Mouse (Mus musculus): ENCODE measurements around the gene Tns1. TPM values are rescaled to one million over a fixed set of nuclear protein-coding genes. Genes with fewer than 3 reads are reported as not detected.
A peak's percentile ranks its signal among the peaks of the same experiment; 100 is the strongest.

Gene Tns1
- total and polyA plus RNA-seq, 2 experiments from 2014 or later, result 11.7 to 28.0 TPM

DNA sequence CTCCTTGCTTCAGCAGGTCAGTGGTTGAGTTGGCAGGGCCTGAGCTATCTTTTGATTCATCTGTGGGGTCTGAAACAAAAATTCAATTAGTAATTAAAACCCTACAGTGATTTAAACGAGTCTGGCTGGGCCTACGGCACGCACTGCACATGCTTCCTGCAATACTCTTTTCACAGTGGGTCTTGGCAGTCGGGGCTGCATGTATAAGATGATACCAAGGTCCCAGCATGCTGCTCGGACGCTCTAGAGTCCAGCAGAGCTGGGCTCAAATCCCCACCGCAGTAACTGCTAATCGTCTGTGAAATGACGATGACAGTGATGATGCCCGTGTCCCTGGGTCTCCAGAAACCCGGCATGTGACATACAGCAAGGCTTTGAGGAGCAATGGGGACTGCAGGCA is 206.2 kb downstream of the Tns1 start:
- no peaks in the 10 kb centered on the region for H3K9me3 ChIP-seq (ENCODE audit: low read length)
- no peaks in the 10 kb centered on the region; the same call in 1 of the 2 replicates for H3K4me1 ChIP-seq (ENCODE audit: insufficient read depth, low read length)
- no peak overlapping the region for H3K9ac ChIP-seq (replicated peaks; ENCODE audit: low read length)
- no peak overlapping the region for H3K4me3 ChIP-seq (ENCODE audit: low read length)
- no peak overlapping the region for H3K4me2 ChIP-seq (ENCODE audit: low read depth, low read length)
- no peaks in the 10 kb centered on the region for H3K27me3 ChIP-seq (ENCODE audit: insufficient read depth, low read length)
- H3K27ac ChIP-seq, result no peak overlapping the region
- no peak for DNase-seq (ENCODE audit: low spot score)
- WGBS, result 54% methylated on average over 11 of the region's 11 CpGs
- no peak for ATAC-seq
- H3K36me3 ChIP-seq (ENCODE audit: insufficient read depth, low read length), result peaks cover 7% of the 10 kb centered on the region
- no peak for TF ChIP-seq CTCF (IDR thresholded peaks at IDR 0.05; ENCODE audit: low read depth)

GRCm38 (mm10) chr1:73916298-73916697 is 208.0 kb downstream of the Tns1 start:
- TF ChIP-seq CTCF (IDR thresholded peaks at IDR 0.05; ENCODE audit: low read depth), result no peak
- Histone ChIP-seq H3K4me2 (ENCODE audit: low read depth, low read length) (no peak overlapping the region), H3K27me3 (ENCODE audit: insufficient read depth, low read length) (no peaks in the 10 kb centered on the region), H3K9me3 (ENCODE audit: low read length) (no peaks in the 10 kb centered on the region), H3K4me3 (ENCODE audit: low read length) (no peak overlapping the region), H3K36me3 (ENCODE audit: insufficient read depth, low read length) (peaks cover 7% of the 10 kb centered on the region), H3K4me1 (ENCODE audit: insufficient read depth, low read length) (no peaks in the 10 kb centered on the region; the same call in 1 of the 2 replicates), H3K27ac (no peak overlapping the region), H3K9ac (replicated peaks; ENCODE audit: low read length) (no peak overlapping the region)
- ATAC-seq, result no peak
- DNase-seq (ENCODE audit: low spot score), result no peak
- WGBS, result 92% methylated on average over 1 of the region's 1 CpGs

- no peak for DNase-seq (ENCODE audit: low spot score)
- no peak overlapping the region for H3K9ac ChIP-seq (replicated peaks; ENCODE audit: low read length)
- H3K36me3 ChIP-seq (ENCODE audit: insufficient read depth, low read length), result peaks cover 7% of the 10 kb centered on the region
- TF ChIP-seq CTCF (IDR thresholded peaks at IDR 0.05; ENCODE audit: low read depth), result no peak
- no peak overlapping the region for H3K27ac ChIP-seq
- no peak for ATAC-seq
- H3K27me3 ChIP-seq (ENCODE audit: insufficient read depth, low read length), result no peaks in the 10 kb centered on the region
- no peaks in the 10 kb centered on the region; the same call in 1 of the 2 replicates for H3K4me1 ChIP-seq (ENCODE audit: insufficient read depth, low read length)
- H3K4me2 ChIP-seq (ENCODE audit: low read depth, low read length), result no peak overlapping the region
- WGBS, result 68% methylated on average over 8 of the region's 8 CpGs
- H3K9me3 ChIP-seq (ENCODE audit: low read length), result no peaks in the 10 kb centered on the region
- H3K4me3 ChIP-seq (ENCODE audit: low read length), result no peak overlapping the region
These were observed 208.8 kb downstream of the Tns1 start for GRCm38 (mm10) chr1:73915218-73916070.

DNA sequence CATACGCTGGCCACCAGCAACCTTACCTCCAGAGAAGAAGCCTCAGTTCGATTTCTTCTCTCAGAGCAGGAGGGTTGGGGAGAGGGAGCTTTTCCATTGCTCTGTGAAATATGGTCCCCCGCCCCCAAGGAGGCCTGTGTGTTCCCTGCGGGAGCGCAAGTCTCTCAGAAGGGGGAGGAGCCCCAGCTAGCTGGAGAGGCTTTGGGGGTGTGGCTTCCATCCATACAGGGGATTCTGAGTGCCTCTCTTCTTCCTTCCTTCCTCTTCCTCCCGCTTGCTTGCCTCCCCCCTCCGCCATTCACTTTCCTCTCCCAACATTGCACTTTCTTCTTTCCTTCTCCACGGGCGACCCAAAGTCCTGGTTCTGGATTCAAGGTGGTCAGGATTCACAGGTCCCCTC is 210.2 kb downstream of the Tns1 start:
- 37% methylated on average over 9 of the region's 9 CpGs for WGBS

GRCm38 (mm10) chr1:73913071-73914005 is 210.9 kb downstream of the Tns1 start:
- H3K4me2 ChIP-seq (ENCODE audit: low read depth, low read length), result no peak overlapping the region
- 70% methylated on average over 19 of the region's 19 CpGs for WGBS
- no peak for DNase-seq (ENCODE audit: low spot score)

More for the DNA sequence above, 210.2 kb downstream of the Tns1 start:
- no peak overlapping the region for H3K27ac ChIP-seq
- H3K4me2 ChIP-seq (ENCODE audit: low read depth, low read length), result no peak overlapping the region
- H3K27me3 ChIP-seq (ENCODE audit: insufficient read depth, low read length), result no peaks in the 10 kb centered on the region
- DNase-seq (ENCODE audit: low spot score) (peak; percentile 37), ATAC-seq (peak; percentile 36; the same call in 1 of the 2 replicates)
- TF ChIP-seq CTCF (IDR thresholded peaks at IDR 0.05; ENCODE audit: low read depth), result no peak
- peaks cover 7% of the 10 kb centered on the region for H3K36me3 ChIP-seq (ENCODE audit: insufficient read depth, low read length)
- H3K9me3 ChIP-seq (ENCODE audit: low read length), result no peaks in the 10 kb centered on the region
- no peak overlapping the region for H3K4me3 ChIP-seq (ENCODE audit: low read length)
- no peaks in the 10 kb centered on the region; the same call in 1 of the 2 replicates for H3K4me1 ChIP-seq (ENCODE audit: insufficient read depth, low read length)
- H3K9ac ChIP-seq (replicated peaks; ENCODE audit: low read length), result no peak overlapping the region

DNA sequence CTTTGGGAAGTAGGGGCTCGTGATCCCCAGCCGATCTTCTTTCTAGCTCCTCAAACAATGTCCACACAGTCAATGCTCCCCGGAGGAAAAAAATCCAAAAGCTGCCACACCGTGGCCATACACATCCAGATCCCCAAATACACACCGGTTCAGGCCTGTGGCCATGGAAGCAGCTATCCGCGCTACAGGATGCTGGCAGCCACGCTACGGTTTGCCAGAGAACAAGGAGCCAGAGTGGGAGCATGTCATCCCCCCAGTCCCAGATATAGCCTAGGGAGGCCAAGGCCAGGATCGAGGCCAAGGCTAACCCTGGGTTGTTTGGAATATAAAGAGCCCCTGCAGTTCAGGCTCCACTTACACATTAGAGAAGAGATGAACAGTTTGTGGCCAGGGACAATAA is 211.8 kb downstream of the Tns1 start:
- no peak overlapping the region for H3K4me2 ChIP-seq (ENCODE audit: low read depth, low read length)
- WGBS, result 58% methylated on average over 10 of the region's 10 CpGs
- no peaks in the 10 kb centered on the region for H3K9me3 ChIP-seq (ENCODE audit: low read length)
- no peak overlapping the region for H3K27ac ChIP-seq
- H3K9ac ChIP-seq (replicated peaks; ENCODE audit: low read length), result no peak overlapping the region
- H3K36me3 ChIP-seq (ENCODE audit: insufficient read depth, low read length), result peaks cover 3% of the 10 kb centered on the region; the same call in 1 of the 2 replicates
- H3K27me3 ChIP-seq (ENCODE audit: insufficient read depth, low read length), result no peaks in the 10 kb centered on the region
- H3K4me3 ChIP-seq (ENCODE audit: low read length), result no peak overlapping the region
- no peaks in the 10 kb centered on the region; the same call in 1 of the 2 replicates for H3K4me1 ChIP-seq (ENCODE audit: insufficient read depth, low read length)
- TF ChIP-seq CTCF (IDR thresholded peaks at IDR 0.05; ENCODE audit: low read depth), result no peak
- DNase-seq (ENCODE audit: low spot score) (no peak), ATAC-seq (no peak)

More at GRCm38 (mm10) chr1:73913071-73914005, 210.9 kb downstream of the Tns1 start:
- Histone ChIP-seq H3K4me1 (ENCODE audit: insufficient read depth, low read length) (no peaks in the 10 kb centered on the region; the same call in 1 of the 2 replicates), H3K9ac (replicated peaks; ENCODE audit: low read length) (no peak overlapping the region), H3K27me3 (ENCODE audit: insufficient read depth, low read length) (no peaks in the 10 kb centered on the region), H3K27ac (no peak overlapping the region), H3K4me3 (ENCODE audit: low read length) (no peak overlapping the region), H3K9me3 (ENCODE audit: low read length) (no peaks in the 10 kb centered on the region), H3K36me3 (ENCODE audit: insufficient read depth, low read length) (peaks cover 3% of the 10 kb centered on the region; the same call in 1 of the 2 replicates)
- no peak for TF ChIP-seq CTCF (IDR thresholded peaks at IDR 0.05; ENCODE audit: low read depth)
- ATAC-seq, result 0 out of 2 replicates have a peak, but pooled peaks have one; percentile 3
